In genomic region chr11:111652882-111653281, GRCm38 (mm10) we compare ENCODE assay signal across 8 mouse cellular contexts.
A peak's percentile ranks its signal among the peaks of the same experiment; 100 is the strongest.
DNase-seq lines count a peak whose midpoint lies in the region; ATAC-seq lines count a peak whose summit lies in the region.

No protein-coding gene starts in this region.

- H3K36me3 ChIP-seq in midbrain, embryonic 14.5 days (ENCODE audit: control insufficient read depth, insufficient read depth, low read length) = no peaks in the 10 kb centered on the region
- H3K36me3 ChIP-seq in midbrain, embryonic 16.5 days (ENCODE audit: control insufficient read depth, insufficient read depth, low read length) = no peaks in the 10 kb centered on the region

- H3K4me1 ChIP-seq in midbrain, embryonic 14.5 days (ENCODE audit: control insufficient read depth, insufficient read depth, low read length) = no peaks in the 10 kb centered on the region
- H3K4me1 ChIP-seq in midbrain, embryonic 16.5 days (ENCODE audit: control insufficient read depth, insufficient read depth, low read length) = no peaks in the 10 kb centered on the region

- WGBS in midbrain, embryonic 14.5 days = 52% methylated on average over 3 of the region's 3 CpGs
- 38% methylated on average over 3 of the region's 3 CpGs for WGBS in midbrain, embryonic 16.5 days

- H3K27ac ChIP-seq in midbrain, embryonic 14.5 days (replicated peaks; ENCODE audit: low read depth, low read length) = no peak overlapping the region
- no peak overlapping the region for H3K27ac ChIP-seq in midbrain, embryonic 16.5 days (ENCODE audit: low read length)

- no peak overlapping the region for H3K4me2 ChIP-seq in midbrain, embryonic 14.5 days (ENCODE audit: low read length)
- H3K4me2 ChIP-seq in midbrain, embryonic 16.5 days (ENCODE audit: low read length) = no peak overlapping the region

- H3K4me3 ChIP-seq in midbrain, embryonic 14.5 days (replicated peaks; ENCODE audit: low read depth, low read length) = no peak overlapping the region
- no peak overlapping the region for H3K4me3 ChIP-seq in midbrain, embryonic 16.5 days (ENCODE audit: low read depth, low read length)

- no peaks in the 10 kb centered on the region for H3K9me3 ChIP-seq in midbrain, embryonic 14.5 days (ENCODE audit: control insufficient read depth, low read length)
- H3K9me3 ChIP-seq in midbrain, embryonic 16.5 days (replicated peaks; ENCODE audit: control insufficient read depth, low read length, poor library complexity, severe bottlenecking) = no peaks in the 10 kb centered on the region

- no peak overlapping the region for H3K9ac ChIP-seq in midbrain, embryonic 14.5 days (replicated peaks; ENCODE audit: low read length)
- no peak overlapping the region for H3K9ac ChIP-seq in midbrain, embryonic 16.5 days (ENCODE audit: low read depth, low read length)

- DNase-seq in frontal cortex, postnatal 14 days (ENCODE audit: low spot score in 2 of 2) = no peak
- peak; percentile 83 for DNase-seq in midbrain, embryonic 14.5 days
- DNase-seq in embryo, embryonic 11.5 days (ENCODE audit: low read depth, low spot score) = peak; percentile 47
- DNase-seq in lung, postnatal 14 days = peak; percentile 10
- DNase-seq in cerebellum, postnatal 36 days = no peak
- no peak for DNase-seq in ovary, adult 18-20 months (ENCODE audit: low spot score)

- ATAC-seq in frontal cortex, adult (ENCODE audit: low TSS enrichment) = peak; percentile 52; the same call in 1 of the 2 replicates
- ATAC-seq in midbrain, embryonic 14.5 days (ENCODE audit: low FRiP score, low TSS enrichment) = no peak
- no peak for ATAC-seq in midbrain, embryonic 16.5 days

- H3K27me3 ChIP-seq in midbrain, embryonic 14.5 days (ENCODE audit: control insufficient read depth, insufficient read depth, low read length) = no peaks in the 10 kb centered on the region
- no peaks in the 10 kb centered on the region for H3K27me3 ChIP-seq in midbrain, embryonic 16.5 days (ENCODE audit: control insufficient read depth, insufficient read depth, low read depth, low read length)

Comparison
In these comparisons a context has a peak if more than half of its experiments do, and no peak if none do; other contexts are left out.
1. DNase-seq: peak in midbrain, embryonic 14.5 days (single experiment), embryo, embryonic 11.5 days (single experiment) and lung, postnatal 14 days (single experiment); none in frontal cortex, postnatal 14 days (0 of 2), cerebellum, postnatal 36 days (0 of 2) and ovary, adult 18-20 months (single experiment).